Mouse (Mus musculus) erythroblast, embryonic 14.5 days (primary cell): Measurements from ENCODE around the gene Akap6.

Source experiments
- GATA1 ChIP-seq: IDR thresholded peaks from 2 replicates; pipeline ENCODE4 v1.6.1; 2012; ENCODE audit warnings: low read length, inconsistent platforms, mixed read lengths
- TAL1 ChIP-seq: IDR thresholded peaks from 3 replicates; pipeline ENCODE4 v1.6.1; 2012; ENCODE audit warnings: low read length, inconsistent platforms, mixed read lengths

- TF ChIP-seq TAL1 (no peak), GATA1 (no peak)
Measured at GRCm38 (mm10) chr12:52755649-52756048, 56.5 kb downstream of the Akap6 start.
